Mouse (Mus musculus) gastrocnemius, postnatal 14 days (tissue): ENCODE measurements around the gene Samd4. TPM values are rescaled to one million over a fixed set of nuclear protein-coding genes. Genes with fewer than 3 reads are reported as not detected.

Experiments used
- DNase-seq: peaks from one replicate; pipeline ENCODE4 v3.0.0; 2021; ENCODE audit warnings: mixed read lengths
- intact Hi-C: fragments of 180-260 bp; cut with DNase I; formaldehyde crosslinking; loops from one replicate; pipeline ENCODE4 v1.15.1; 2025; ENCODE audit warnings: low total_unique reads
- total RNA-seq, 2 experiments: library from RNA; stranded (reverse); gene quantifications; 2 replicates each; pipeline ENCODE4 v1.2.3; 2021

Samd4 gene
- total RNA-seq, 2 experiments from 2014 or later: 29.2 to 42.4 TPM

GRCm38 (mm10) chr14:46898626-46899025 lies 16.0 kb downstream of the Samd4 start:
- DNase-seq: no peak
- intact Hi-C loops: no loop called here

- intact Hi-C loops: no loop called here
- DNase-seq: no peak
Measured at GRCm38 (mm10) chr14:46902498-46903087, 19.9 kb downstream of the Samd4 start.

- intact Hi-C loops: no loop called here
- DNase-seq: no peak
Measured at GRCm38 (mm10) chr14:46904276-46904675, 21.6 kb downstream of the Samd4 start.

- intact Hi-C loops: no loop called here
- DNase-seq: no peak
Measured at GRCm38 (mm10) chr14:46908858-46909257, 26.2 kb downstream of the Samd4 start.

GRCm38 (mm10) chr14:46912496-46912895 lies 29.8 kb downstream of the Samd4 start:
- intact Hi-C loops: no loop called here

GRCm38 (mm10) chr14:46914356-46914755 lies 31.7 kb downstream of the Samd4 start:
- DNase-seq: no peak
- intact Hi-C loops: no loop called here

More at GRCm38 (mm10) chr14:46912496-46912895, 29.8 kb downstream of the Samd4 start:
- DNase-seq: no peak

- DNase-seq: no peak
- intact Hi-C loops: no loop called here
Measured at GRCm38 (mm10) chr14:46915555-46915954, 32.9 kb downstream of the Samd4 start.

GRCm38 (mm10) chr14:46916581-46916980 lies 33.9 kb downstream of the Samd4 start:
- DNase-seq: no peak
- intact Hi-C loops: no loop called here

GRCm38 (mm10) chr14:46917136-46917535 lies 34.5 kb downstream of the Samd4 start:
- intact Hi-C loops: no loop called here
- DNase-seq: no peak

GRCm38 (mm10) chr14:46917581-46917980 lies 34.9 kb downstream of the Samd4 start:
- intact Hi-C loops: no loop called here
- DNase-seq: no peak

GRCm38 (mm10) chr14:46920496-46920895 lies 37.8 kb downstream of the Samd4 start:
- DNase-seq: no peak
- intact Hi-C loops: no loop called here

GRCm38 (mm10) chr14:46921178-46921975 lies 38.7 kb downstream of the Samd4 start:
- intact Hi-C loops: no loop called here
- no peak for DNase-seq

GRCm38 (mm10) chr14:46923931-46924330 lies 41.3 kb downstream of the Samd4 start:
- intact Hi-C loops: no loop called here
- peak; percentile 27 for DNase-seq

GRCm38 (mm10) chr14:46924422-46924821 lies 41.8 kb downstream of the Samd4 start:
- intact Hi-C loops: no loop called here
- peak; percentile 13 for DNase-seq

- intact Hi-C loops: no loop called here
- DNase-seq: no peak
Measured at GRCm38 (mm10) chr14:46928556-46928955, 45.9 kb downstream of the Samd4 start.

- DNase-seq: no peak
- intact Hi-C loops: loop anchor here (5.0 kb wide), 1 partner anchor 45 kb away; no protein-coding TSS in a partner anchor
Measured at GRCm38 (mm10) chr14:46932121-46932520, 49.5 kb downstream of the Samd4 start.

GRCm38 (mm10) chr14:46932708-46933107 lies 50.1 kb downstream of the Samd4 start:
- intact Hi-C loops: loop anchor here (5.0 kb wide), 1 partner anchor 45 kb away; no protein-coding TSS in a partner anchor

GRCm38 (mm10) chr14:46941077-46941476 lies 58.4 kb downstream of the Samd4 start:
- intact Hi-C loops: no loop called here
- DNase-seq: no peak

More at GRCm38 (mm10) chr14:46932708-46933107, 50.1 kb downstream of the Samd4 start:
- DNase-seq: no peak

- intact Hi-C loops: no loop called here
Measured at GRCm38 (mm10) chr14:46941896-46942812, 59.5 kb downstream of the Samd4 start.

GRCm38 (mm10) chr14:46944411-46944810 lies 61.8 kb downstream of the Samd4 start:
- DNase-seq: no peak
- intact Hi-C loops: no loop called here

More at GRCm38 (mm10) chr14:46941896-46942812, 59.5 kb downstream of the Samd4 start:
- peak; percentile 69 for DNase-seq
